25 mouse cellular contexts compared by ENCODE assay signal in genomic region chr3:137564282-137564681, GRCm38 (mm10). TPM values are rescaled to one million over a fixed set of nuclear protein-coding genes. Genes with fewer than 3 reads are reported as not detected.
A peak's percentile ranks its signal among the peaks of the same experiment; 100 is the strongest.
DNase-seq lines count a peak whose midpoint lies in the region; ATAC-seq and TF ChIP-seq lines count a peak whose summit lies in the region.
"Had no signal": no experiment of that assay in that cellular context is flagged by ENCODE, and none has a peak within 500 bp of the region (broad histone marks: within the 10 kb centered on the region; RNA-seq: fewer than 3 reads in every experiment).

No protein-coding gene starts in this region.

- peak overlapping the region; percentile 2 to 14 (median 10) for H3K4me3 ChIP-seq in CH12.LX (replicated peaks in 1 of 3; ENCODE audit: low read depth in 2 of 3, low read length in 2 of 3, poor library complexity in 1 of 3)
- no peak overlapping the region for H3K4me3 ChIP-seq in embryonic facial prominence, embryonic 14.5 days (ENCODE audit: low read depth, low read length)
- H3K4me3 ChIP-seq: embryonic facial prominence, embryonic 13.5 days; heart, embryonic 13.5 days; hindbrain, embryonic 13.5 days; liver, embryonic 12.5 days; megakaryocyte, embryonic 14.5 days had no signal

- no peaks in the 10 kb centered on the region for H3K27me3 ChIP-seq in CH12.LX (replicated peaks)
- no peaks in the 10 kb centered on the region for H3K27me3 ChIP-seq in embryonic facial prominence, embryonic 14.5 days (replicated peaks; ENCODE audit: control insufficient read depth, insufficient read depth, low read length)
- H3K27me3 ChIP-seq: embryonic facial prominence, embryonic 13.5 days; heart, embryonic 13.5 days; hindbrain, embryonic 13.5 days; liver, embryonic 12.5 days; megakaryocyte, embryonic 14.5 days had no signal

- TF ChIP-seq RAD21 in CH12.LX (IDR thresholded peaks at IDR 0.05; ENCODE audit: low read depth, low read length), result no peak; the same call in 1 of the 2 replicates

- TF ChIP-seq EP300 in CH12.LX (IDR thresholded peaks at IDR 0.05; ENCODE audit: low read length), result peak; percentile 87

- no peaks in the 10 kb centered on the region for H3K79me2 ChIP-seq in CH12.LX (replicated peaks; ENCODE audit: control insufficient read depth, extremely low read depth, insufficient read depth, poor library complexity, severe bottlenecking)

- H3K4me1 ChIP-seq in CH12.LX (ENCODE audit: control insufficient read depth in 1 of 2, insufficient read depth in 2 of 2), result peaks cover 14 to 46% of the 10 kb centered on the region in 2 experiments
- peaks cover 15% of the 10 kb centered on the region for H3K4me1 ChIP-seq in embryonic facial prominence, embryonic 14.5 days (ENCODE audit: control insufficient read depth, insufficient read depth, low read length)
- H3K4me1 ChIP-seq: heart, embryonic 13.5 days; liver, embryonic 12.5 days; megakaryocyte, embryonic 14.5 days had no signal

- no peak overlapping the region; the same call in 1 of the 2 replicates for H3K9ac ChIP-seq in CH12.LX (ENCODE audit: insufficient read depth, low read depth)
- H3K9ac ChIP-seq in embryonic facial prominence, embryonic 14.5 days (ENCODE audit: low read depth, low read length), result no peak overlapping the region
- H3K9ac ChIP-seq: embryonic facial prominence, embryonic 13.5 days; heart, embryonic 13.5 days; hindbrain, embryonic 13.5 days; liver, embryonic 12.5 days had no signal

- 30% methylated on average over 5 of the region's 5 CpGs for WGBS in embryonic facial prominence, embryonic 14.5 days

- H3K27ac ChIP-seq in CH12.LX (ENCODE audit: insufficient read depth, low read depth), result no peak overlapping the region
- H3K27ac ChIP-seq in embryonic facial prominence, embryonic 14.5 days (replicated peaks; ENCODE audit: low read depth, low read length), result no peak overlapping the region
- H3K27ac ChIP-seq: embryonic facial prominence, embryonic 13.5 days; heart, embryonic 13.5 days; hindbrain, embryonic 13.5 days; liver, embryonic 12.5 days had no signal

- no peaks in the 10 kb centered on the region for H3K36me3 ChIP-seq in CH12.LX (replicated peaks in 1 of 2; ENCODE audit: control insufficient read depth in 1 of 2, insufficient read depth in 1 of 2, low read length in 1 of 2)
- no peaks in the 10 kb centered on the region for H3K36me3 ChIP-seq in embryonic facial prominence, embryonic 14.5 days (ENCODE audit: control insufficient read depth, insufficient read depth, low read length)
- H3K36me3 ChIP-seq: embryonic facial prominence, embryonic 13.5 days; heart, embryonic 13.5 days; hindbrain, embryonic 13.5 days; liver, embryonic 12.5 days had no signal

- no peak for TF ChIP-seq POLR2A in CH12.LX (IDR thresholded peaks at IDR 0.05; ENCODE audit: low read depth, low read length)

- DNase-seq in frontal cortex, postnatal 14 days (ENCODE audit: low spot score in 2 of 2), result no peak
- DNase-seq in layer of hippocampus, adult 9-11 months, result peak; percentile 22
- DNase-seq in layer of hippocampus, postnatal 14 days (ENCODE audit: low spot score in 2 of 2), result no peak
- peak; percentile 75 for DNase-seq in CH12.LX (ENCODE audit: extremely low read depth)
- no peak for DNase-seq in embryonic facial prominence, embryonic 14.5 days (ENCODE audit: low spot score)
- DNase-seq in cerebellum, postnatal 4 days (ENCODE audit: low spot score in 2 of 2), result no peak
- DNase-seq: adrenal gland, postnatal 14 days; cerebellum, adult 2 months; cerebellum, postnatal 36 days; kidney, adult 8-10 months; kidney, postnatal 36 days; left cerebral cortex, postnatal 4 days; lung, adult 2 months; midbrain, embryonic 14.5 days; thymus, postnatal 25 days had no signal

- ATAC-seq in frontal cortex, adult (ENCODE audit: low TSS enrichment), result peak; percentile 11; the same call in 1 of the 2 replicates
- ATAC-seq in embryonic facial prominence, embryonic 14.5 days (ENCODE audit: low read depth), result peak; percentile 41; the same call in 1 of the 2 replicates
- ATAC-seq: forebrain, embryonic 16.5 days; inflammation-experienced regulatory T-cells, adult 6 months; liver, embryonic 12.5 days had no signal

- in situ Hi-C loops in CH12.LX (cut with MboI; ENCODE audit: low pct_ligation_motif_present, low pct_unique_long_range_greater_than_20kb, low sequenced_read_pairs), result no loop called here

- no peaks in the 10 kb centered on the region for H3K9me3 ChIP-seq in CH12.LX (replicated peaks; ENCODE audit: low read length)
- no peaks in the 10 kb centered on the region for H3K9me3 ChIP-seq in embryonic facial prominence, embryonic 14.5 days (ENCODE audit: control insufficient read depth, low read length)
- H3K9me3 ChIP-seq: embryonic facial prominence, embryonic 13.5 days; heart, embryonic 13.5 days; hindbrain, embryonic 13.5 days; liver, embryonic 12.5 days; megakaryocyte, embryonic 14.5 days had no signal

- H3K4me2 ChIP-seq in CH12.LX (ENCODE audit: insufficient read depth, low read depth, poor library complexity, severe bottlenecking), result peak overlapping the region; percentile 60
- no peak overlapping the region for H3K4me2 ChIP-seq in embryonic facial prominence, embryonic 14.5 days (ENCODE audit: low read depth, low read length)
- H3K4me2 ChIP-seq: embryonic facial prominence, embryonic 13.5 days; heart, embryonic 13.5 days; hindbrain, embryonic 13.5 days; liver, embryonic 12.5 days had no signal

- no peak for TF ChIP-seq CTCF in CH12.LX (conservative IDR thresholded peaks at IDR 0.05 in 1 of 2, IDR thresholded peaks at IDR 0.05 in 1 of 2; ENCODE audit: low read depth in 2 of 2, low read length in 2 of 2)

- dilution Hi-C loops in CH12.LX (cut with MboI; ENCODE audit: extremely low pct_ligation_motif_present, extremely low pct_unique_long_range_greater_than_20kb, low sequenced_read_pairs), result no loop called here

TF ChIP-seq in CH12.LX, 34 proteins besides CTCF, POLR2A, EP300 and RAD21:
- TF ChIP-seq MEF2A (IDR thresholded peaks at IDR 0.05; ENCODE audit: borderline replicate concordance, low read depth, low read length) (peak; percentile 43; the same call in 1 of the 2 replicates), TCF12 (IDR thresholded peaks at IDR 0.05; ENCODE audit: low read depth, low read length) (peak; percentile 93), TBP (conservative IDR thresholded peaks at IDR 0.05; ENCODE audit: low read depth, low read length) (0 out of 2 replicates have a peak, but pooled peaks have one; percentile 15), KAT2A (IDR thresholded peaks at IDR 0.05; ENCODE audit: insufficient replicate concordance, low read length) (no peak), UBTF (IDR thresholded peaks at IDR 0.05; ENCODE audit: low read depth, low read length) (no peak), POLR2AphosphoS2 (IDR thresholded peaks at IDR 0.05; ENCODE audit: low read depth, low read length) (no peak; the same call in 1 of the 2 replicates), PAX5 (IDR thresholded peaks at IDR 0.05; ENCODE audit: low read length) (no peak), RCOR1 (conservative IDR thresholded peaks at IDR 0.05; ENCODE audit: low read depth, low read length) (no peak), GABPA (IDR thresholded peaks at IDR 0.05; ENCODE audit: insufficient replicate concordance, low read depth, low read length) (no peak), IRF4 (IDR thresholded peaks at IDR 0.05; ENCODE audit: low read depth, low read length) (peak; percentile 76; the same call in 1 of the 2 replicates), JUN (IDR thresholded peaks at IDR 0.05; ENCODE audit: insufficient read depth, low read depth, low read length) (no peak), SMC3 (IDR thresholded peaks at IDR 0.05; ENCODE audit: low read depth, low read length) (no peak; the same call in 1 of the 2 replicates), ETS1 (conservative IDR thresholded peaks at IDR 0.05; ENCODE audit: low read depth, low read length) (peak; percentile 48; the same call in 1 of the 2 replicates), ZC3H11A (IDR thresholded peaks at IDR 0.05; ENCODE audit: low read depth, low read length) (no peak), CHD2 (IDR thresholded peaks at IDR 0.05; ENCODE audit: low read length) (no peak), CHD1 (IDR thresholded peaks at IDR 0.05; ENCODE audit: low read depth, low read length) (no peak)

RNA-seq across cellular contexts. Expression of gene Ddit4l, which starts 57.1 kb away (rescaled TPM):
- 1 to 10 TPM; 5.8 to 7.5 TPM for total RNA-seq in layer of hippocampus, postnatal 14 days (2021)
- 1.3 and 2.6 TPM in 2 replicates for total RNA-seq in CH12.LX (2012; rRNA removed)
- total RNA-seq in CH12.LX (2014; rRNA removed), result 2.2 and 2.8 TPM in 2 replicates
- 10.3 and 11.3 TPM in 2 replicates for polyA plus RNA-seq in CH12.LX (2012; ENCODE audit: insufficient read length, low read depth)
- 31.3 and 32.4 TPM in 2 replicates for polyA plus RNA-seq in embryonic facial prominence, embryonic 14.5 days (2014; fragmentation: Nextera tagmentation; extraction: Ambion mirVana)
- total RNA-seq: granulocyte monocyte progenitor cell, adult 5-6 weeks; MEL had no signal

Comparison
In these comparisons a context has a peak if more than half of its experiments do, and no peak if none do; other contexts are left out.
1. DNase-seq: peak in layer of hippocampus, adult 9-11 months (single experiment) and CH12.LX (single experiment); none in frontal cortex, postnatal 14 days (0 of 2), layer of hippocampus, postnatal 14 days (0 of 2), embryonic facial prominence, embryonic 14.5 days (single experiment) and cerebellum, postnatal 4 days (0 of 2).